Mouse (Mus musculus): ENCODE measurements at regions not wholly inside any gene's neighbourhood (a gene's known extent, or its start where the extent isn't known, plus 50 kb on each side); places are given as distances from the start of the nearest gene placed in this dataset.

DNA sequence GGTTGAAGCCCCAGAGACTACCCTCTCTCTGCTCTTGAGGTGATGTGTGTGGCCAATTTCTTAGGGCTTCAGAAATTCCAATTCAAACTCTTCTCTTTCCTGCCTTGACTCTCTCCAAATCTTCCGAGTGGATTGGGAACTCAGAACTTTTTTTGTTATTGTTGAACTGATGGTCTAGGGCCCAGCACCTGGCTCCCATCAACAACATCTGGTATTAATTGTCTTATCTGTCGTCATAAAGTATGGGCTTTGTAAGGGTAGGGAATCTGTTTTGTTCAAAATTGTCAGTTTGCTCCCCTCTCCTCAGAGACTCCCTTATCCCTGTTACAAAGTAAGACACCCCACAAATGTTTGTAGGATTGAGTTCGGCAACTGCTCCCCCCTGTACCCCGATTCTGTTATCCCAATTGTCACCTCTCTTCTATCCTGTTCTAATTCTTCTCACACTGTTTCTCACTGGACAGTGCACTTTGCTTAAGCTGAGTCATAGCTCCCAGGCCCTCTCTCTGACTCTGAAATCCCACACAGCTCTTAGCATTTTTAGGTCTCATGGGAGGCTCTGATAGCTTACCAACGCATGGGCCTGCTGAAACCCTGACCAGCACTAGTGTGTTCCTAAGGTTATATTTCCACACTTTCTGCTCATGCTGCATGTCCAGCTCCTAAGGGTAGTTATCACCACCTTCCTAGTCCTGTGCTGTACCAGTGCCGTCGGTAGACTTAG, 478.9 kb downstream of the Ccdc171 start:
- Histone ChIP-seq H3K9me3 (ENCODE audit: control insufficient read depth, low read length) (no peaks in the 10 kb centered on the region), H3K27ac (ENCODE audit: low read length) (no peak overlapping the region), H3K9ac (replicated peaks; ENCODE audit: low read depth, low read length) (no peak overlapping the region), H3K36me3 (ENCODE audit: control insufficient read depth, insufficient read depth) (no peaks in the 10 kb centered on the region), H3K27me3 (replicated peaks; ENCODE audit: control insufficient read depth, insufficient read depth, low read length) (no peaks in the 10 kb centered on the region), H3K4me2 (ENCODE audit: low read length) (no peak overlapping the region), H3K4me3 (replicated peaks; ENCODE audit: low read length) (no peak overlapping the region), H3K4me1 (replicated peaks; ENCODE audit: control insufficient read depth, insufficient read depth, low read length) (no peaks in the 10 kb centered on the region)
- WGBS: 91% methylated on average over 7 of the region's 7 CpGs
- ATAC-seq: no peak

DNA sequence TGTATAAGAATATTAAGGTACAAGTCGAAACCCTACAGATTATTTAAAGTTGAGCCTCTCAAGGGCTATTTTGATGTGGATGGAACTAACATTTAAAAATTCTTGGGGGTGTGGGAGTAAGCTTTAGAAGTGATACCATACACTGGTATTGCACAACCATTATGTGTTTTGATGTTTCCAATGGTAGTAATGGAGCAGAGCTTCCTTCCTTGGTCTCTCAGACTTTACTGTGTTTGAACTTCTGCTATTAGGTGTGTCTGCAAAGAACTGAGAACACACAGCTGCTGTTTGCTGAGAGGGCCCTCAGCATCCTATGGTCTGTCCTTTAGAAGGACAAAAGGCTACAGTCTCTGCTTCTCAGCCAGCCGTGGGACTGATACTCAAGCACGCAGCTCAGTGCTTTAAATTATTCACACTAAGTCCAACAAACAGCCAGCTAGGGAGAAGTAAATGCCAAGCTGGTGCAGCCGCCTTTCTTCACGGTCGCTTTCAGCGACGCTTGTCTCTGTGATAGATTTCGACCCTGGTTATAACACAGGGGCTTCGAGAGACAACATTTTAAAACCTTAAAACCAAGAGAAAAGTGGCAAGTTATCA, 479.5 kb downstream of the Ccdc171 start:
- WGBS: 55% methylated on average over 10 of the region's 10 CpGs
- H3K9ac ChIP-seq (replicated peaks; ENCODE audit: low read depth, low read length): no peak overlapping the region
- no peaks in the 10 kb centered on the region for H3K36me3 ChIP-seq (ENCODE audit: control insufficient read depth, insufficient read depth)
- H3K4me3 ChIP-seq (replicated peaks; ENCODE audit: low read length): no peak overlapping the region
- H3K27me3 ChIP-seq (replicated peaks; ENCODE audit: control insufficient read depth, insufficient read depth, low read length): no peaks in the 10 kb centered on the region
- no peaks in the 10 kb centered on the region for H3K9me3 ChIP-seq (ENCODE audit: control insufficient read depth, low read length)
- H3K4me1 ChIP-seq (replicated peaks; ENCODE audit: control insufficient read depth, insufficient read depth, low read length): no peaks in the 10 kb centered on the region
- no peak overlapping the region for H3K4me2 ChIP-seq (ENCODE audit: low read length)
- no peak overlapping the region for H3K27ac ChIP-seq (ENCODE audit: low read length)
- ATAC-seq: no peak; the same call in 1 of the 2 replicates

DNA sequence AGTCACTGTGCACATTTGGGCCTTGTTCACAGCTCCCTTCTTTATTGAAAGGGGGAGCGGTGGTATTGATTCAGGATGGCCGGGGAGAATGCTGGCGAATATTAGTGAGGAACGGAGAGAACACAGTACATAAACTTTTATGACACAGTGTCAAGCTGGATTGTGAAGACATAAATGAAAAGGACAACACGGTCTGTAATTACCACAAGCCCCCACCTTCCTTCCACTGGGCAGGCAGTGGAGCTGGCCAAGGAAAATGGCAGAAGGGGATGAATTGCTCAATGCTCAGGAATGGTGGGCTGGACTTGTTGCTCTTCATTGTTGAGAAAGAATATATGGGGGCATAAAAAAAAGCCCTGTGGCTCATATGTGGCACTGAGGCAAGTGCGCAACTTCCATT, 486.6 kb downstream of the Ccdc171 start:
- Histone ChIP-seq H3K9me3 (ENCODE audit: control insufficient read depth, low read length) (no peaks in the 10 kb centered on the region), H3K27me3 (replicated peaks; ENCODE audit: control insufficient read depth, insufficient read depth, low read length) (no peaks in the 10 kb centered on the region), H3K36me3 (ENCODE audit: control insufficient read depth, insufficient read depth) (no peaks in the 10 kb centered on the region), H3K4me2 (ENCODE audit: low read length) (no peak overlapping the region), H3K27ac (ENCODE audit: low read length) (no peak overlapping the region), H3K4me3 (replicated peaks; ENCODE audit: low read length) (no peak overlapping the region), H3K4me1 (replicated peaks; ENCODE audit: control insufficient read depth, insufficient read depth, low read length) (no peaks in the 10 kb centered on the region), H3K9ac (replicated peaks; ENCODE audit: low read depth, low read length) (no peak overlapping the region)
- 97% methylated on average over 6 of the region's 6 CpGs for WGBS
- ATAC-seq: no peak

DNA sequence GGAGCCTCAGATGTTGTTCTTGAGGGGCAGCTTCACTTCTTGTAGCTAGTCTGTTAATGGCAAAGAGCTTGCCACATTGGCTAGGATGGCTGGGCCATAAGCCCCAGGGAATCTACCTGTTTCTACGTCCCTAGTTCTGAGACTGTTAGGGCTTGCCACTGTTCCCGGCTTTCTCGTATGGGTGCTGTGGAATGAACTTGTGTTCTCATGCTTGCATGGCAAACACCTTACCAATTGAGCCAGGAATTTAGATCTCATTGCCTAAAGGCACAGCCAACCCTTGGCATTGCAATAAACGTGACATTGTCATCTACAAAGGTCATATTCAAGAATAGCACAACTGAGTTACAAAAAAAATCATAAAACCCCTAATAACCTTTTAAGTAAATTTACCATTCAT, 489.8 kb downstream of the Ccdc171 start:
- no peak for ATAC-seq
- Histone ChIP-seq H3K36me3 (ENCODE audit: control insufficient read depth, insufficient read depth) (no peaks in the 10 kb centered on the region), H3K4me1 (replicated peaks; ENCODE audit: control insufficient read depth, insufficient read depth, low read length) (no peaks in the 10 kb centered on the region), H3K27me3 (replicated peaks; ENCODE audit: control insufficient read depth, insufficient read depth, low read length) (no peaks in the 10 kb centered on the region), H3K27ac (ENCODE audit: low read length) (no peak overlapping the region), H3K4me2 (ENCODE audit: low read length) (no peak overlapping the region), H3K9ac (replicated peaks; ENCODE audit: low read depth, low read length) (no peak overlapping the region), H3K9me3 (ENCODE audit: control insufficient read depth, low read length) (no peaks in the 10 kb centered on the region), H3K4me3 (replicated peaks; ENCODE audit: low read length) (no peak overlapping the region)
- 90% methylated on average over 4 of the region's 4 CpGs for WGBS

DNA sequence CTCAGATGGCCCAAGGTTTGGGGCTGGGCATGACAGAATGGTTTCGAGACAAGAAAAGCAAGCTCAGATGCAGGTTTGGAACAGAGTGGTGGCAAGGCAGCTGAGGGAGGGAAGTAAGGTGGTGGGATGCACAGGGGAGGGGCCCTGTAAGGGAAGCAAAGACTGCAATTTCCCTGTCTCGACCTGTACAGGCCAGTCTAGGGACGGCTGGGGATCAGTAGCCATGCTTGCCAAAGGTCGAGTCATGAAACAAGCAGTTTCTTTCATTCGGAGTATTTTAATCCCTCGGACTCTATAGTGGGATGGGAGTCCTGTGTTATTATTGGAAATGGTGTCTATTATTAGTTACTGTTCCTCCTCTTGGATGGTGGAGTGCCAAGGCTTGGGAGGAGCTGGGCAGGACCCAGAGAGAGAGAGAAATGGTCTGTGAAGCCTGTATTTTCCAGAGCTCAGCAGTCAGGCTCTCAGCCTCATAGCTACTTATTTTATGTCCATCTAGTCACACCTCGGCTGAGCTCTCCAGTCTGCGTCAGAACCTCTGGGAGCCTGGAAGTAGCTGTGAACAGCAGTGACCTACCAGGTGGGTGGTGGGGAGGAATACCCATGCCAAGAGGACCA, 490.3 kb downstream of the Ccdc171 start:
- Histone ChIP-seq H3K4me1 (replicated peaks; ENCODE audit: control insufficient read depth, insufficient read depth, low read length) (no peaks in the 10 kb centered on the region), H3K27me3 (replicated peaks; ENCODE audit: control insufficient read depth, insufficient read depth, low read length) (no peaks in the 10 kb centered on the region), H3K9me3 (ENCODE audit: control insufficient read depth, low read length) (no peaks in the 10 kb centered on the region), H3K4me2 (ENCODE audit: low read length) (no peak overlapping the region), H3K9ac (replicated peaks; ENCODE audit: low read depth, low read length) (no peak overlapping the region), H3K4me3 (replicated peaks; ENCODE audit: low read length) (no peak overlapping the region), H3K27ac (ENCODE audit: low read length) (no peak overlapping the region), H3K36me3 (ENCODE audit: control insufficient read depth, insufficient read depth) (no peaks in the 10 kb centered on the region)
- 75% methylated on average over 8 of the region's 8 CpGs for WGBS
- ATAC-seq: no peak

DNA sequence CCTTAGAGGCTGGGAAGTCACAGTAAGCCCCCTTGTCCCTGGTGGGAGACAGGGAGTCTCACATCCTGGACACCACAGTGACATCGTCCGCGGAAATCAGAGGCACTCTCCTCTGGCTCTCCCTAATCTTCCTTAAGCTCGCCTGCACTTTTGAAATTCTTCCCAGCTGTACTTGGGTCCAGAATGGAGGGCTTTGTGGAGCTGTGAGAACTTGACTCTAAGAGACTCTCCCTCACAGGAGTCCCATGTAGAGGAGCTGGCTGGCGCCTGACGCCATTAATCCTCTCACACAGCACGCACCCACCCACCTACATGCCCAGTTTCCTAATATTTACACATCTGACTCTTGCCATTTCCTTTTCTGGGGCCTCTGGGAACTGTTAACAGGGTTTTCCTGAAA, 492.8 kb downstream of the Ccdc171 start:
- no peak overlapping the region for H3K27ac ChIP-seq (ENCODE audit: low read length)
- H3K4me3 ChIP-seq (replicated peaks; ENCODE audit: low read length): no peak overlapping the region
- no peak overlapping the region for H3K9ac ChIP-seq (replicated peaks; ENCODE audit: low read depth, low read length)
- 77% methylated on average over 7 of the region's 7 CpGs for WGBS
- no peak overlapping the region for H3K4me2 ChIP-seq (ENCODE audit: low read length)
- ATAC-seq: no peak
- H3K36me3 ChIP-seq (ENCODE audit: control insufficient read depth, insufficient read depth): no peaks in the 10 kb centered on the region
- no peaks in the 10 kb centered on the region for H3K27me3 ChIP-seq (replicated peaks; ENCODE audit: control insufficient read depth, insufficient read depth, low read length)
- H3K4me1 ChIP-seq (replicated peaks; ENCODE audit: control insufficient read depth, insufficient read depth, low read length): no peaks in the 10 kb centered on the region
- H3K9me3 ChIP-seq (ENCODE audit: control insufficient read depth, low read length): no peaks in the 10 kb centered on the region

DNA sequence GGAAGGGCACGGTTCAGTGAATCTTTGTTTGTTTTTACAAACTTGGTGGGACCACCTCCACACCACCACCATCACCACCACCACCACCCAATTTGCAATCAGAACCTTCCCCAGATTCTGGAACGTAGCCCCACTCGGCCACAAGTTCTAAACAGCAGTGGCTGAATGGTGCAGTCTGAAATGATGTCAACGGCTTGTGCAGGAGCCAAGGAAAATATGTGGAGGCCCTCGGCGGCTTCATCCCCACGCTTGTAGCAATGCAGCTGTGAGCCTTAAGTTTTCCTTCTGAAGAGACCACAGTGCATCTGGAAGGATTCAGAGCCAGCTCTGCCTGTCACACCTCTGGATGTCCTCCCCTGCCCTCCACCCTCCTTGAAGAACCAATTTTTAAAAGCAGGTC, 493.4 kb downstream of the Ccdc171 start:
- H3K9ac ChIP-seq (replicated peaks; ENCODE audit: low read depth, low read length): no peak overlapping the region
- no peak overlapping the region for H3K4me3 ChIP-seq (replicated peaks; ENCODE audit: low read length)
- H3K4me1 ChIP-seq (replicated peaks; ENCODE audit: control insufficient read depth, insufficient read depth, low read length): no peaks in the 10 kb centered on the region
- H3K9me3 ChIP-seq (ENCODE audit: control insufficient read depth, low read length): no peaks in the 10 kb centered on the region
- H3K27me3 ChIP-seq (replicated peaks; ENCODE audit: control insufficient read depth, insufficient read depth, low read length): no peaks in the 10 kb centered on the region
- H3K4me2 ChIP-seq (ENCODE audit: low read length): no peak overlapping the region
- WGBS: 73% methylated on average over 7 of the region's 7 CpGs
- no peak for ATAC-seq
- H3K36me3 ChIP-seq (ENCODE audit: control insufficient read depth, insufficient read depth): no peaks in the 10 kb centered on the region
- no peak overlapping the region for H3K27ac ChIP-seq (ENCODE audit: low read length)

DNA sequence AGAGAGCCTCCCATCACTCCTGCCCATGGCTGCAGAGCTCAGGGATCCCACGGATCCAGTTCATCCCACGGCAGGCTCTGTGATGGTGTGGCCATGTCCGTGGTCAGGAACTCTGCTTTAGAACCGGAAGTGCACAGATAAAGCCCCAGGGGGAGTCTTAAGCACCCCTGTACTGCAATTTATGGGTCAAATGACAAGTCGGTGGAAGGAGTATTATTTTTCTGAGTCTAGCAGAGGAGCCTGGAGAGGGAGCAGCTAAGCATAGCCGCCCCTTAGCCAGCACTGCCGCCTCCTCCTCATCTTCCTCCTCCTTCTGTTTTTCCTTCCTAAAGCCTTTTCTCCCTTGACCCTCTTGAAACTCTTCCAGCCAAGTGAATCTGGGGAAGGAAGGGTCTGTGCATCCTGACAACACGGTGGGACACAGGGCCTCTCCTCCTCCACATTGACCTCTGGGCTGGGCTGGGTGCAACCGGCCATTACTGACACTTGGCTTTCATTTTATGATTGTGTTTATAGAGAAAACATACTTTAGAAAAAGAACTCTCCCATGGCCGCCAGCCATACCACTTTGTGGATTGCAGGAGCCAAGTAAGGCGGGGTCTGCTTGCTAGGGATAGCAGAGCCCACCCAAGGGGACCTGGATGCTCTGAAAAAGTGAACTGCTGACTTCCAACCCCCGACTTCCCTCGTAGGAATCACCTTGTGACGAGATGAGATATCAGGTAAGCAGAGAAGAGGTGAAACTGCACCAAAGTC, 494.3 kb downstream of the Ccdc171 start:
- H3K27ac ChIP-seq (ENCODE audit: low read length): no peak overlapping the region
- H3K9ac ChIP-seq (replicated peaks; ENCODE audit: low read depth, low read length): no peak overlapping the region
- no peaks in the 10 kb centered on the region for H3K4me1 ChIP-seq (replicated peaks; ENCODE audit: control insufficient read depth, insufficient read depth, low read length)
- no peak for ATAC-seq
- no peak overlapping the region for H3K4me2 ChIP-seq (ENCODE audit: low read length)
- no peaks in the 10 kb centered on the region for H3K9me3 ChIP-seq (ENCODE audit: control insufficient read depth, low read length)
- no peak overlapping the region for H3K4me3 ChIP-seq (replicated peaks; ENCODE audit: low read length)
- H3K36me3 ChIP-seq (ENCODE audit: control insufficient read depth, insufficient read depth): no peaks in the 10 kb centered on the region
- 84% methylated on average over 14 of the region's 14 CpGs for WGBS
- no peaks in the 10 kb centered on the region for H3K27me3 ChIP-seq (replicated peaks; ENCODE audit: control insufficient read depth, insufficient read depth, low read length)

DNA sequence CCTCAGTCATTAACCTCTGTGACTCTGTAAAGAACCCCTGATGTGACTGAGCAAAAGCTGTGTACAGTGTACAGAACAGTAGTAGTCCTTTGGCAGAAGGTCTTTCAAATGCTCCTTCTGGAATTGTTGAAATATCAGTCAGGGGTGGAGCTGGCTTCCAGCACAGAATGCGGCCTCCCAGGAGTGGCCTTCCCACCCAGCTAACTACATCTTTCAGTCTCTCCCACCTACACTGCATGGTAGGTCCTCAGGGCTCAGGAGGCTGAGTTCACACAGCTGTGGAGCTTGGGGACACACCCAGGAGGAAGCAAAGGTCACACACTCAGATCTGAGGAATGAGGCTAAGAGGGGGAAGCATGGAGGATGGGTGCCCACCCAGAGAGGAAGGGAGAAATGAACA, 495.3 kb downstream of the Ccdc171 start:
- H3K27ac ChIP-seq (ENCODE audit: low read length): no peak overlapping the region
- H3K36me3 ChIP-seq (ENCODE audit: control insufficient read depth, insufficient read depth): no peaks in the 10 kb centered on the region
- H3K9me3 ChIP-seq (ENCODE audit: control insufficient read depth, low read length): no peaks in the 10 kb centered on the region
- H3K27me3 ChIP-seq (replicated peaks; ENCODE audit: control insufficient read depth, insufficient read depth, low read length): no peaks in the 10 kb centered on the region
- no peak for ATAC-seq
- H3K9ac ChIP-seq (replicated peaks; ENCODE audit: low read depth, low read length): no peak overlapping the region
- 81% methylated on average over 1 of the region's 1 CpGs for WGBS
- no peaks in the 10 kb centered on the region for H3K4me1 ChIP-seq (replicated peaks; ENCODE audit: control insufficient read depth, insufficient read depth, low read length)
- no peak overlapping the region for H3K4me2 ChIP-seq (ENCODE audit: low read length)
- H3K4me3 ChIP-seq (replicated peaks; ENCODE audit: low read length): no peak overlapping the region

Measured in forebrain, embryonic 16.5 days (tissue).